Mouse (Mus musculus) activated CD4-positive, CD25-positive, alpha-beta regulatory T cell, adult 9 weeks (primary cell): ENCODE data around the gene Gm21836. TPM values are rescaled to one million over a fixed set of nuclear protein-coding genes. Genes with fewer than 3 reads are reported as not detected.

Source experiments
- polyA plus RNA-seq: library from polyadenylated mRNA; unstranded; fragments of 100-300 nt; shearing (Covaris generic); gene quantifications from one replicate; pipeline ENCODE4 v1.2.1, GENCODE M21; 2017

The Gm21836 gene
- polyA plus RNA-seq = not detected

GRCm38 (mm10) chr9:124493693-124494092 lies at the start of gene Gm21836:
TSS of gene Gm21836 (minus strand) at chr9:124493793.

DNA sequence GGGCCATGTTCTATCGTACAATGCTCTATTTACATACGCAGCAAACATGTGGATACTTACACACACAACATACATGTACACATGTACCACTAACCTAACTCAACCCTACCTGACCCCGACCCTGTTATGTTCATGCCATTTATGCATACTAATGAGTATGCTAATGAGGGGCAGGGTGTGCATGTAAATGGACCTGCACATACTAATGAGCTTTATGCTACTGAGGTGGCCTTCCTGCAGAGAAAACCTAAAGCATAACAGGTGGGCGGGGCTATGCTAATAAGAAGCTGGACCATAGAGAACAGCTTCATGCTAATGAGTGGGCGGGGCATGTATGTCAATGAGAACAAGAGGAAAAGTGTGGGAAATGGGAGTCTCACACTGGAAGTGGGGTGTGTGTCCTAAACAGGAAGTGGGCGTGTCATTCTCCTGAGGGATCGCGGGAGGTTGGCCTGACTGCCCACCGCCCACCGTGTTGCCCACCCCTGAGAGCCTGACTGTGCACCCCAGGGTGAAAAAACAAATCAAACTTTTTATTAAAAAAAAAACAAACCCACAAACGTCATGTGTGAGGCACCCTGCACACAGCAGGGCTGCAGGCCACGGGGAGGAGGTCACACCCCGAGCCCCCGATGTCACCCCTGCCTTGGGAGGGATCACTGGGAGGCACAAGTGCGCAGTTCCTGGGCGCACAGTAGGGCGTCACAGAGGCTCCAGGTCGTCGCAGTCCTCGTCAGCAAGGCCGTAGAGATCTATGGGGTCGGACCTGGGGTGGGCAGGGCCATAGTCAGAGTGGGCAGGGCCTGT lies 17.3 kb downstream of the Gm21836 start, which contains the start of gene Ppp2r3d:
Ppp2r3d (minus strand) TSS at position 803 of the 807 bp plus-strand sequence.

Other genes with a start within 250 kb of the Gm21836 start
- gene 2010315B03Rik, start 181.1 kb downstream of the Gm21836 start, polyA plus RNA-seq = 23.5 TPM
- gene Ppp2r3d, start 16.9 kb downstream of the Gm21836 start, polyA plus RNA-seq = 28.4 TPM